Mouse (Mus musculus): ENCODE data around the gene Pheta1. TPM values are rescaled to one million over a fixed set of nuclear protein-coding genes. Genes with fewer than 3 reads are reported as not detected.

The Pheta1 gene
- total RNA-seq, 2 experiments from 2014 or later, result 4.7 to 6.4 TPM

GRCm38 (mm10) chr5:121818401-121818800 is 30.4 kb upstream of the Pheta1 start:
- DNase-seq, result no peak
- TF ChIP-seq CTCF (IDR thresholded peaks at IDR 0.05), result no peak
- Histone ChIP-seq H3K4me3 (no peak overlapping the region), H3K27ac (no peak overlapping the region)
- intact Hi-C loops (cut with DNase I), result no loop called here

- intact Hi-C loops (cut with DNase I), result no loop called here
- DNase-seq, result no peak
Measured at GRCm38 (mm10) chr5:121818862-121819261, 29.9 kb upstream of the Pheta1 start.

GRCm38 (mm10) chr5:121819559-121819958 is 29.2 kb upstream of the Pheta1 start:
- intact Hi-C loops (cut with DNase I), result no loop called here

More at GRCm38 (mm10) chr5:121818862-121819261, 29.9 kb upstream of the Pheta1 start:
- Histone ChIP-seq H3K27ac (no peak overlapping the region), H3K4me3 (no peak overlapping the region)
- TF ChIP-seq CTCF (IDR thresholded peaks at IDR 0.05), result no peak

GRCm38 (mm10) chr5:121820161-121820560 is 28.6 kb upstream of the Pheta1 start:
- no peak for DNase-seq
- no peak for TF ChIP-seq CTCF (IDR thresholded peaks at IDR 0.05)
- Histone ChIP-seq H3K4me3 (no peak overlapping the region), H3K27ac (peak overlapping the region; percentile 43; the same call in 1 of the 2 replicates)
- intact Hi-C loops (cut with DNase I), result no loop called here

More at GRCm38 (mm10) chr5:121819559-121819958, 29.2 kb upstream of the Pheta1 start:
- Histone ChIP-seq H3K4me3 (no peak overlapping the region), H3K27ac (no peak overlapping the region)
- no peak for DNase-seq
- TF ChIP-seq CTCF (IDR thresholded peaks at IDR 0.05), result no peak

- TF ChIP-seq CTCF (IDR thresholded peaks at IDR 0.05), result no peak
- intact Hi-C loops (cut with DNase I), result no loop called here
- DNase-seq, result no peak
- Histone ChIP-seq H3K4me3 (no peak overlapping the region), H3K27ac (peak overlapping the region; percentile 43)
Measured at GRCm38 (mm10) chr5:121820657-121821056, 28.1 kb upstream of the Pheta1 start.

GRCm38 (mm10) chr5:121821116-121821515 is 27.7 kb upstream of the Pheta1 start:
- DNase-seq, result no peak
- intact Hi-C loops (cut with DNase I), result no loop called here
- Histone ChIP-seq H3K27ac (peak overlapping the region; percentile 43; the same call in 1 of the 2 replicates), H3K4me3 (no peak overlapping the region; the same call in 1 of the 2 replicates)
- TF ChIP-seq CTCF (IDR thresholded peaks at IDR 0.05), result no peak

- intact Hi-C loops (cut with DNase I), result no loop called here
- Histone ChIP-seq H3K4me3 (no peak overlapping the region), H3K27ac (peak overlapping the region; percentile 20; the same call in 1 of the 2 replicates)
- no peak for DNase-seq
- TF ChIP-seq CTCF (IDR thresholded peaks at IDR 0.05), result no peak
Measured at GRCm38 (mm10) chr5:121821552-121821951, 27.2 kb upstream of the Pheta1 start.

- H3K27ac ChIP-seq, result peak overlapping the region; percentile 73; the same call in 1 of the 2 replicates
- no peak for TF ChIP-seq CTCF (IDR thresholded peaks at IDR 0.05)
- 0 out of 2 replicates have a peak overlapping the region, but pooled peaks have one; percentile 43 for H3K4me3 ChIP-seq
- no peak for DNase-seq
- intact Hi-C loops (cut with DNase I), result no loop called here
Measured at GRCm38 (mm10) chr5:121822786-121823505, 25.8 kb upstream of the Pheta1 start.

- no peak for TF ChIP-seq CTCF (IDR thresholded peaks at IDR 0.05)
- Histone ChIP-seq H3K4me3 (peak overlapping the region; percentile 43; the same call in 1 of the 2 replicates), H3K27ac (peak overlapping the region; percentile 73)
- intact Hi-C loops (cut with DNase I), result no loop called here
- no peak for DNase-seq
Measured at GRCm38 (mm10) chr5:121823668-121824067, 25.1 kb upstream of the Pheta1 start.

- intact Hi-C loops (cut with DNase I), result no loop called here
- TF ChIP-seq CTCF (IDR thresholded peaks at IDR 0.05), result no peak
- peak overlapping the region; percentile 43 for H3K4me3 ChIP-seq
- H3K27ac ChIP-seq, result peak overlapping the region; percentile 73
- DNase-seq, result peak; percentile 62
Measured at GRCm38 (mm10) chr5:121824121-121824520, 24.7 kb upstream of the Pheta1 start.

GRCm38 (mm10) chr5:121825606-121826005 is 23.2 kb upstream of the Pheta1 start:
- no peak for DNase-seq
- Histone ChIP-seq H3K4me3 (0 out of 2 replicates have a peak overlapping the region, but pooled peaks have one; percentile 15), H3K27ac (peak overlapping the region; percentile 73; the same call in 1 of the 2 replicates)
- intact Hi-C loops (cut with DNase I), result no loop called here
- TF ChIP-seq CTCF (IDR thresholded peaks at IDR 0.05), result no peak

- no peak for DNase-seq
- Histone ChIP-seq H3K4me3 (no peak overlapping the region), H3K27ac (peak overlapping the region; percentile 53)
- TF ChIP-seq CTCF (IDR thresholded peaks at IDR 0.05), result no peak
- intact Hi-C loops (cut with DNase I), result no loop called here
Measured at GRCm38 (mm10) chr5:121827876-121828275, 20.9 kb upstream of the Pheta1 start.
